Mouse (Mus musculus): ENCODE measurements around the gene Il31ra.

The Il31ra gene

DNA sequence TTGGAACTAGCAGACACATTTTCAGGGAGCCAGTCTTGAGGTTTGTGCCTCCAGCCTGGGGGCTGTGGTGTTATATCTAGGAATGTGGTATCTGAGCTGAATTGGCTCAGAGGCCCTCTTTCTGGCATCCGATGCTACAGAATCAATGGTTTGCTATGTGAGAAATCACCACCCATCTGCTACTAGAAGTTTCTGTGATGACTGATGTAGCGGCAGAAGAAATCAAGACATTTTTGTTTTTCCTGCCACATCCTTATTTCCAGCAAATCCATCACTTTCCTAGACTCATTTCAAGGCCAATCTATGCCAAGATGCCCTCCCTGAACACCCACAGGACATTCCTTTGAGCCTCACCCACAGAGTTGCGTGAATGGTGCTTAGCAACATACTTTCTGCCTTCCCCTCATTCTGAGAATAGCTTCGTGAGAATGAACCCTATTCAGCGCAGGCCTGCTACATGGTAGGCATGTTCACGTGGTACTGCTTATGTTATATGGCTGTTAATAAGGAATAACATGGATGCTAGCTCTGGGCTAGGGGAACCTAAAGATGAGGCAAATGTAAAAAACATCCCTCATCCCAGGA, 33.5 kb downstream of the Il31ra start:
- DNase-seq (ENCODE audit: low read depth, low spot score): no peak

DNA sequence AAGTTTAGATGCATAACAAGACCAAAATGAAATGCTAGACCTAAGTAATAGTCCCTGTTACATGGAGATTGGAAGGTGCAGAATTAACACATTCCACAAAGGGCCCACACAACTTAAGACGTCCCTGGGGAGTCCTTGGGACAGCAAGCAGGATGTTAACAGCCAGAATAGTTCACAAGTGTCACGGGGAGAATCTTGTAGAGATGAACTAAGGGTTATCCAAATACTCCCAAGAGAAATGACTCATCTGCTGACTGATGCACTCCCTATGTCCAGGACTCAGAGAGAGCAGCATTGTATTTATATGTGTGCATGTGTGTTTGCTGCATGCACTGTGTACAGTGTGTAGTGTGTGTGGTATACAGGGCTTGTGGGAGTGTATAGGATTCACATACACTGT, 37.7 kb downstream of the Il31ra start:
- no peak for DNase-seq (ENCODE audit: low read depth, low spot score)

DNA sequence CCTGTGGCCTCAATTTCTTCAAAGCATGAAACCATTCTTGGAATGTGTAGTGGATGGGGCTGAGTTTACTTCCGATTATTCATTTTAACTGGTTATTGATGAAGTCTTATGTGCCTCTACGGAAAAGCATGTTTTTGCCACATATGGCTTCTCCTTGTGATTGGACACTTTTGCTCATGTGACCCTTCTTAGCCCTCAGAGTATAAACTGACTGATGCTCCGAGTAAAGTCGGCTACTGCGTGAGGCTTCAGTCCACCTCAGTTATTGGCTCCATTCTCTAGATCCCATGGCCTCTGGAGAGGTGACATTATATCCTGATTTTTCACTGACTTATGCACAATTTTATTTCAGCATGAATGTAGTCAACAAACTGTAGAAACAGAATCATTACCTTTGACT, 40.9 kb downstream of the Il31ra start:
- DNase-seq (ENCODE audit: low read depth, low spot score): no peak

DNA sequence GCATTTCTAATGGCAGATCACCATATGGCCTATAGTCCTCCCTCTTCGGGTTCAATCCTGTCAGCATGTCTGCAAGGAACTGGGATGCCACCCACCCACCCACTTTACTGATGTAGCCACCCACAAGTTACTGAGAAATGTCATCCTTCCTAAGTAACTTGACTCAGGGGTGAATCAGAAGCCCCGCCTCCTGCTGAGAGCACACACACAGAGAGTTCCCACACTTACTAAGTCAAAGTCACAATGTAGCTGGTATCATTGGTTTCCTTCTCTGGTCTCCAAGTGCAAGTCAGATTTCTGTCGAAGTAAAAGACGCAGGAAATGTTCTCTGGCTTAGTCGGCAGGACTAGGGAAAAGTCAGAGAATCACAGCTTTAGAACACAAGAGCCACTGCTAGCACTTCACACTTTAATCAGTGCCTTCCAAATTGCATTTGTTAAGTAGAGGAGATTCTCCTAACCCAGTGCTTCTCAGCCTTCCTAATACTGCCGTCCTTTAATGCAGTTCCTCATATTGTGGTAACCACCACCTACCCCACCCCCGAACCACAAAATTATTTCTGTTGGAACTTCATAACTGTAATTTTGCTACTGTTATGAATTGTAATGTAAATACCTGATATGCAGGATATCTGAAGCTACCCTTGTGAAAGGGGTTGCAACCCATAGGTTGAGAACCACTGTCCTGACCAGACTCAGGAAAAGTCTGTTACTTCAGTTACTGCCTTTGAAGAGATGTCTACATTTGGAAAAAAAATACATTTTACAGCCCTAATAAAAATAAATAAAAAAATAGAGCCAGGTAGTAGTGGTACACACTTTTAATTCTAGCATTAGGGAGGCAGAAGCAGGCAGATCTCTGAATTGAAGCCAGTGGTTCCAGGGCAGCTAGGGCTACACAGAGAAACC, 42.3 kb downstream of the Il31ra start:
- no peak for DNase-seq (ENCODE audit: low read depth, low spot score)

GRCm38 (mm10) chr13:112541223-112541975, 52.8 kb downstream of the Il31ra start:
- DNase-seq (ENCODE audit: low read depth, low spot score): no peak

DNA sequence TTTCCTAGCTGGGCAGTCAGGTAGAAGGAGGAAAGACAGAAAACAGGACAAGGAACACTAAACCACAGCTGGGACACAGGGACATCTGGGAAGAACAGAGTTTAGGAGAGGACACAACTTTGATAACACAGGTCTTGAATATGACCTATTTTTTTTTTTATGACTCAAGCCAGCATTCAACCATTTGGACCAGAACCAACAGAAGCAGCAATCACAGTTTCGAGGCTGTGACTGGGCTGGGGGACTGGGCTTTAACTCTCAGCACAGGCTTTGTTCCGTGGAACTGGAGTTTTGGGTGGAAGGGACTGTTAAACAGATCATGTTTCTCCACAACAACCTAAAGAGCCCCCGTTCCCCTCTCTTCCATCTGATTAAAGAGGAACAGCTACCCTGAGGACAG, 53.5 kb downstream of the Il31ra start:
- DNase-seq (ENCODE audit: low read depth, low spot score): no peak

DNA sequence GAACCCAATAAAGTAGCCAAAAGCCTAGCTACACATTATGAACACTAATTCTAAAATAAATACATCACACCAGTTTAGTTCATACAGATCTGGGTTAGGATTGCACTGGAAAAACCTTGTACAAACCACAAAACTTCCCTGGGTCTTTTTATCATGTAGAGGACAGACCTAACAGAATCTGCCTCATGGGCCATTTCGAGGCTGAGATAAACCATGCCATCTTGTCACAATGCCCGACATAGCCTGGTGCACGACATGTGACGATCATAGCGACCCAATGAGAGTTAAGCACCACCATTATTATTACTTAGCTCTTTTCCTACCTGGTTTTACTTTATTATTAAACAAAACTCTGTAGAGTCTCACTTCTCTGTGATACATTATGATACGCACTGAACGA, 57.1 kb downstream of the Il31ra start:
- DNase-seq (ENCODE audit: low read depth, low spot score): no peak

DNA sequence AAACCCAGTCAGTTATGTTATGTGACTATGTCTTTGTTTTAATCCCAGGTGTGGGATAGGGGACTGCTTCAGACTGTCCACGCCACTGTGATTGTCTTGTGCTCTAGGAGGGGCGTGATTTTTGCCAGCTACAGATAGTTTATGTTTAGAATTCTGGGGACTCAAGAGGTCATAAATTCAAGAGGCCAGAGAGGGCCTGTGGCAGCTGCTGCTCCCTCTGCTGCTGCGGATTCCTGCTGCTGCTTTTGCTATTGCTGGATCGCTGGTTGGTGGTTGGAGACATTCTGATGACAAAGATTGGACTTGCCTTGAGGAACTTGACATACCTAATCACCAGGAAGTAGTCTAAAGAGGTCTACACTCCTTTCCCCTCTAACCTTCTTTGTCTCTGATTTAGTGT, 57.5 kb downstream of the Il31ra start:
- no peak for DNase-seq (ENCODE audit: low read depth, low spot score)

- no peak for DNase-seq (ENCODE audit: low read depth, low spot score)
Measured at GRCm38 (mm10) chr13:112533556-112533955, 60.6 kb downstream of the Il31ra start.

- no peak for DNase-seq (ENCODE audit: low read depth, low spot score)
Measured at GRCm38 (mm10) chr13:112532235-112532634, 61.9 kb downstream of the Il31ra start.

GRCm38 (mm10) chr13:112529893-112530292, 64.3 kb downstream of the Il31ra start:
- DNase-seq (ENCODE audit: low read depth, low spot score): peak; percentile 66

GRCm38 (mm10) chr13:112527186-112527585, 67.0 kb downstream of the Il31ra start:
- no peak for DNase-seq (ENCODE audit: low read depth, low spot score)

DNA sequence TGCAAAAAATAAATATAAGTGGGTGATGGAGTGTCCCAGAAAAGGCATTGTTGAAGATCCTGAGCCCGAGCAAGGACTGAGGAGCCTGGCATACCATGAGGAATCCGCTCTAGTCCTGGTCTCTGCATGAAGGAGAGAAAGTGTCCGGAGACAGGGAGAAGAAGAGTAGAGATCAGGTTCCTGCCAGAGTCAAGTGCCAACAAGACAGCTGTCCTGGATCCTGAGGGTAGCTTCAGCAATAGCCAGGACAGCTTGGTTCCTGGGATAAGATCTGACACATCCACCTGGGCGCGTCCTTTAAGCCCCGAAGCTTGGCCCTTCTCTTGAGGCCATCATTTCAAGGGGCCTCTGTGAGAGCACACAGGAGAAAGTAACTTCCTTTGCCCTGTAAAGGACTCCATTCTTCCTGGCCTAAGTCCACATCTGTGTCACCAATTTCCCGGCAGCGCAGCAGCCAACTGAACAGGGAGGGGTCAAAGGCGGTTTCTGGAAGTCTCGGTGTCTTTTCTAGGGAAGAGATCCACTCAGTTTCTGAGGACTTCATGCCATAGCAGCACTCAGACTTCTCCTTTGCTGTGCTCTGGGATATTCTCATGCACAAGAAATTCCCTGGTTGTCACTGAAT, 70.7 kb downstream of the Il31ra start:
- no peak for DNase-seq (ENCODE audit: low read depth, low spot score)

DNA sequence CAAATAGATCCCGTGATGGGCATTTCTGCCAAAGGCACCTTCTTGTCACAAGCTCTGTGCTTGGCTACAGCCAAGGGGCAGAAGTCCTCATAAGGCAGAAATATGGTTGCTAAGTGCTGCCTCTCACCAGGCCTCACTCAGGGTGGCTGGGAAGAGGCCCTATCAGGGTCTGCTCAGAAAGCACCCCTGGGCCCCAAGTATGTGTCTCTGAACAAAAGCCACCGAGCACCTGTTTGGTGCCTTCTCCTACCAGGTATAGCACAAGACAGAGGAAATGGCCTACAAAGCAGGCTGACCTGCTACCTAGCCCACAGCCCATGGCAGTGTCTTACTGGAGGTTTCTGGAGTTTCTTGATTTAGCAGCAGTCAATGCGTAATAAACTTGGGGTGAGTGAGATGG, 71.3 kb downstream of the Il31ra start:
- DNase-seq (ENCODE audit: low read depth, low spot score): no peak

DNA sequence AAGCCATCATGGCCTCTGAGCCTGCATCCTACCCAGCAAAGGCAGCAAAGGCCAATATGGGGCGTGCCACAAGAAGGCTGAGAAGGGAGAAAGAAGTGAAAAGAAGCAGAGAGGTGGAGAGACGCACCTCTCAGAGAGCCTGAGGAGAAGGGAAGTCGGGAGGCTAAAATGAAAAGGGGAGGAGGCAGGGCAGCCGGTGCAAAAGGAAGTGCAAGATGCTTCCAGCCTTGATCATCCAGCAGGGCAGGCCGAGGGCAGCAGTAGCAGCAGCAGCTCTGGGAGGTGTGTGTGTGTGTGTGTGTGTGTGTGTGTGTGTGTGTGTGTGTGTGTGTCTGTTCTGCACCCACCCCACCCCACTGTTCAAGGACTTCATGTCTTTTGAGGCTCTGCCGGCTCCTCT, 71.9 kb downstream of the Il31ra start:
- no peak for DNase-seq (ENCODE audit: low read depth, low spot score)

DNA sequence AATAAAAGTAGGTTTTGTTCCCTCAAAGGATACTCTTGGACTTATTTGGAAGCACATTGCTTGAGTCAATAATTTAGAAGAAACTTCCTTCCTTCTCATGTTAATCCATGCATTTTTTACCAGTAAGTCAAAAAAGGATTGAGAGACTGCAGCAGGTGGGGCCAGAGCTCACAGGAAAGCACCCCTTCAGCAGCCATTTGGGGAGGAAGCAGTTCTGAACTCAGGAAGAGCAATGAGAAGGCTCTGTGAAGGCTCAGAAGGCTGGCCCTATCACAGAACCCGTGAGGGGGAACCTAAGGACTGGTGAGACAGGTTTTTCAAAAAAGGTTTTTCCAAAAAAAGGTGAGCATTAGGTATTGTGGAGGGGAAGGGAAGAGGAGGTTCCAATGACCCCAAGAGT, 79.6 kb downstream of the Il31ra start:
- DNase-seq (ENCODE audit: low read depth, low spot score): no peak

GRCm38 (mm10) chr13:112512824-112513223, 81.3 kb downstream of the Il31ra start:
- DNase-seq (ENCODE audit: low read depth, low spot score): no peak

- no peak for DNase-seq (ENCODE audit: low read depth, low spot score)
Measured at GRCm38 (mm10) chr13:112511810-112512209, 82.3 kb downstream of the Il31ra start.

- DNase-seq (ENCODE audit: low read depth, low spot score): no peak
Measured at GRCm38 (mm10) chr13:112511261-112511660, 82.9 kb downstream of the Il31ra start.

GRCm38 (mm10) chr13:112510437-112511212, 83.5 kb downstream of the Il31ra start:
- DNase-seq (ENCODE audit: low read depth, low spot score): no peak

GRCm38 (mm10) chr13:112509465-112509864, 84.7 kb downstream of the Il31ra start:
- peak; percentile 51 for DNase-seq (ENCODE audit: low read depth, low spot score)
